Mouse (Mus musculus) heart, embryonic 15.5 days (tissue): ENCODE measurements around the gene Gm5615. TPM values are rescaled to one million over a fixed set of nuclear protein-coding genes. Genes with fewer than 3 reads are reported as not detected.

Experiments used
- ATAC-seq: fragments of 200-750 bp; cut with Nextera tagmentation; replicated peaks from 2 replicates; pipeline ENCODE4 v1.8.0; 2017; ENCODE audit warnings: low read depth, moderate TSS enrichment; ENCODE audit not compliant: insufficient number of reproducible peaks, insufficient read depth, low FRiP score
- H3K27ac ChIP-seq: fragments of 300-500 bp; sonication (generic); 2 replicates; pipeline ENCODE4 v1.5.1; 2015; ENCODE audit warnings: mild to moderate bottlenecking, inconsistent platforms
- H3K27me3 ChIP-seq: fragments of 300-500 bp; sonication (generic); 2 replicates; pipeline ENCODE4 v1.6.1; 2015; ENCODE audit warnings: inconsistent platforms
- H3K36me3 ChIP-seq: fragments of 300-500 bp; sonication (generic); 2 replicates; pipeline ENCODE4 v1.6.1; 2015; ENCODE audit warnings: mild to moderate bottlenecking, inconsistent platforms
- H3K4me1 ChIP-seq: fragments of 300-500 bp; sonication (generic); replicated peaks from 2 replicates; pipeline ENCODE4 v1.6.1; 2015; ENCODE audit warnings: inconsistent platforms
- H3K4me2 ChIP-seq: fragments of 300-500 bp; sonication (generic); 2 replicates; pipeline ENCODE4 v1.6.1; 2015; ENCODE audit warnings: inconsistent platforms, mild to moderate bottlenecking, moderate library complexity
- H3K4me3 ChIP-seq: fragments of 300-500 bp; sonication (generic); 2 replicates; pipeline ENCODE4 v1.5.1; 2015; ENCODE audit warnings: mild to moderate bottlenecking, inconsistent platforms
- H3K9ac ChIP-seq: fragments of 300-500 bp; sonication (generic); 2 replicates; pipeline ENCODE4 v1.6.1; 2015; ENCODE audit warnings: mild to moderate bottlenecking, inconsistent platforms
- H3K9me3 ChIP-seq: fragments of 300-500 bp; sonication (generic); replicated peaks from 2 replicates; pipeline ENCODE4 v1.6.1; 2016; ENCODE audit warnings: inconsistent platforms
- WGBS: fragments of 180-500 bp; shearing (Covaris S2); methylation state at CpG from one replicate; pipeline ENCODE4 v1.1.7; 2015; ENCODE audit warnings: mixed read lengths; 5-methylcytosine and 5-hydroxymethylcytosine counted together
- polyA plus RNA-seq: library from polyadenylated mRNA; unstranded; fragments of >200 nt; fragmentation: Nextera tagmentation; extraction: Ambion mirVana; gene quantifications from 2 replicates; pipeline ENCODE4 v1.2.1, GENCODE M21; 2015

The Gm5615 gene
- not detected in 2 replicates for polyA plus RNA-seq

DNA sequence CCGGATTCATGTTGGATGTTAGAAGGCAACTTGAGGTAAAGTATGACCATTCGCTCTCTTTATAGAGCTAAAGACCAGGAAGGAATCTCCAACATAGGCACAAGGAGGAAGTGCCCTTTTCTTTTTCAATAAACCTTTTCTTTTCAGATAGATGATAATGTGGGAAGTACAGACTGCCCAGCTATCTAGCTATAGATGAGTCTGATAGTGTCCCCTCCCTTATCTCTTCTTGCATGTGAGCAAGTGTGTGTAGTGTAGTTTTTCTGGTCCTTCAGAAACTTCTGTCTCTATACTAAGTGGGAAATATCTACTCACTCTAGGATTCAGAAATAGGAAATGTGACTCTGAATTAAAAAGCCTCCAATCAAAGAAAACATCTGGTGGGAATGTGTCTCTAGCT is at the start of gene Gm5615:
Gene Gm5615, minus strand, starts transcription at position 101 of the 400 bp plus-strand sequence.
- WGBS, result 92% methylated on average over 2 of the region's 2 CpGs
- no peak for ATAC-seq
- no peak within 1 kb of the TSS for H3K9ac ChIP-seq
- no peak within 1 kb of the TSS for H3K4me2 ChIP-seq
- no peaks in the 10 kb centered on the region for H3K36me3 ChIP-seq
- no peaks in the 10 kb centered on the region for H3K27me3 ChIP-seq
- no peak within 1 kb of the TSS for H3K27ac ChIP-seq
- H3K4me3 ChIP-seq, result no peak within 1 kb of the TSS
- H3K9me3 ChIP-seq, result no peaks in the 10 kb centered on the region
- no peaks in the 10 kb centered on the region for H3K4me1 ChIP-seq

DNA sequence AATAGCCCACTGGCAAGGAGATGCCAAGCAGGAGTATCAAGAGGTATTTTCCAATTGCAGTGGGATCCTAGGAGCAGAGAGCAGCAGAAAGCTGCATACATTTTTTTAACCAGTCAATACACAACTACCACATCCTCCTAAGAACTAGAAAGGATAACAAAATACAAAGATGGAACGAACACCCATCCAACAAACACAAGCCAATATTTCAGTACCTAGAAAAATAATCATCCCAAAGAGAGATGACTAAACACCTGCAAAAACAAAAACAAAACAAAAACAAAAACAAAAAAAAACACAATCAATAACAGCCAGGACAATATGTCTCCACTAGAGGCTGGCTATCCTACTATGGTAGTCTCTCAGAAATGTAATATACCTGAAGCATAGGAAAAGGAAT is 40.8 kb upstream of the Gm5615 start, which contains the start of gene Gm17689:
Gene Gm17689, minus strand, starts transcription at position 101 of the 400 bp plus-strand sequence.
- H3K4me3 ChIP-seq, result no peak within 1 kb of the TSS
- H3K27ac ChIP-seq, result no peak within 1 kb of the TSS
- H3K4me2 ChIP-seq, result no peak within 1 kb of the TSS
- no peak within 1 kb of the TSS for H3K9ac ChIP-seq
- no peaks in the 10 kb centered on the region for H3K9me3 ChIP-seq
- H3K36me3 ChIP-seq, result no peaks in the 10 kb centered on the region
- H3K4me1 ChIP-seq, result no peaks in the 10 kb centered on the region
- WGBS, result 60% methylated on average over 1 of the region's 1 CpGs
- no peaks in the 10 kb centered on the region for H3K27me3 ChIP-seq
- no peak for ATAC-seq

DNA sequence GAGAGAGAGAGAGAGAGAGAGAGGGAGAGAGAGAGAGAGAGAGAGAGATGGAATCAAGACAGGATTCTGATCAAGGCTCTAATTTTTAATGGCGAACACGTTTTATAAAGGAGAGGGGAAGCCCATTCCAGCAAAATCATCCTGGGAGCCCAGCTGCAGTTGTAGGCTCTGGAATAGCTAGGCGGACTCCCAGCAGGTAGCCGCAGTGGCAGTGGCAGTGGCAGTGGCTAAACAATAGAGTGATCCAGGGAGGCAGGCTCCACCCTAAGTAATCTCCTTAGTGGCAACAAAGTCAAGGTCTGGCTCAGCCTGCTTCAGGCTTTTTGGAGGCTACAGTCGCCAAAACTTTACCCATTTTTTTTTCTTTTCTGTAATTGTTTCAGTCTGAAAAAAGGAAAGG is 37.6 kb downstream of the Gm5615 start:
- no peaks in the 10 kb centered on the region for H3K4me1 ChIP-seq
- H3K9me3 ChIP-seq, result peaks cover 9% of the 10 kb centered on the region; the same call in 1 of the 2 replicates
- H3K4me3 ChIP-seq, result no peak overlapping the region
- H3K27ac ChIP-seq, result no peak overlapping the region
- no peak overlapping the region for H3K4me2 ChIP-seq
- H3K36me3 ChIP-seq, result no peaks in the 10 kb centered on the region
- no peaks in the 10 kb centered on the region for H3K27me3 ChIP-seq
- no peak overlapping the region for H3K9ac ChIP-seq
- ATAC-seq, result no peak
- WGBS, result 71% methylated on average over 5 of the region's 5 CpGs

DNA sequence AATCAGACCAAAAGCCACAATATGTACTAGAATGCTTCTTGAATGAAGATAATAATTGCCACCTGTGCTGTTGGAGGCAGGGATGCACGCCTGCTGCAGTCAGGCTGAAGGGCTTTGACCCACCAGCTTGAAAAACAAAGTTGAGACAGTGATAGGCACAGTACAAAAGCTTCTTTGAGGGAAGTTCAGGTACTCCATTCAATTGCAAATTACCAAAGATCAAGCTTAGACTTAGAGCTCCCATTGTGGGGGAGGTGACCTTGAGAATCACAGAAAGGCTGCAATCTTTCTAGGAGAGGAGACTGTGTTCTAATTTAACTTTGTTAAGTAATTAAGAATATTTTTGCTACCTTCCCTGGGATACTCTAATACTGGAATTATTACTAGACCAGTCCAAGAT is 45.9 kb downstream of the Gm5615 start:
- Histone ChIP-seq H3K9me3 (no peaks in the 10 kb centered on the region), H3K4me2 (no peak overlapping the region), H3K27ac (no peak overlapping the region), H3K9ac (no peak overlapping the region), H3K36me3 (no peaks in the 10 kb centered on the region), H3K4me1 (no peaks in the 10 kb centered on the region), H3K27me3 (no peaks in the 10 kb centered on the region), H3K4me3 (no peak overlapping the region)
- 53% methylated on average over 1 of the region's 1 CpGs for WGBS
- ATAC-seq, result no peak

DNA sequence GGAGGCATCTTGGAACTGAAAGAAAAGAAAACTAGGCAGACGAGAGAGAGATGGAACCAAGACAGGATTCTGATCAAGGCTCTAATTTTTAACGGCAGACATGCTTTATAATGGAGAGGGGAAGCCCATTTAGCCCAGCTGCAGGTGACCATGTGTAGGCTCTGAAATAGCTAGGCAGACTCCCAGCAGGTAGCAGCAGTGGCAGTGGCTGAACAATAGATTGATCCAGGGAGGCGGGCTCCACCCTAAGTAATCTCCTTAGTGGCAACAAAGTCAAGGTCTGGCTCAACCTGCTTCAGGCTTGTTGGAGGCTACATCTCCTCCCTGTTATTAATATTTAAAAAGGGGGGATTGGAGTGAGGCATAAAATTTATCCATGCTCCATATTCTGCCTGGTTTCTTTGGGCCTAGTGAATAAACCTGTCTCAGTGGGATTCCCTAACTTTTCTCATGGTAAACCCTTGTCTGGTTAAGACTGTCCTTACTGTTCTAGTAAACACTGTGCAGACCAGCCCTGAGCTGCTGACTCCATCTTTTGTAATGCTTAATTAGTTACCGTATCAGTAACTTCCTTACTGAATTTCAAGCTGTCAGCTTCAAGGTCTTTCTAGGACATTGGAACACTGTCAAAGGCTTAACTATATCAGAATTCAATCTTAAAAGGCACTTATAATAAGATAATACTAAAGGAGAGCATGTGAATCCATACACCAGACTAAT is 47.1 kb downstream of the Gm5615 start:
- H3K9me3 ChIP-seq, result no peaks in the 10 kb centered on the region
- H3K27me3 ChIP-seq, result no peaks in the 10 kb centered on the region
- ATAC-seq, result no peak
- H3K9ac ChIP-seq, result no peak overlapping the region
- H3K27ac ChIP-seq, result no peak overlapping the region
- no peaks in the 10 kb centered on the region for H3K36me3 ChIP-seq
- H3K4me2 ChIP-seq, result no peak overlapping the region
- WGBS, result 78% methylated on average over 4 of the region's 4 CpGs
- H3K4me3 ChIP-seq, result no peak overlapping the region
- no peaks in the 10 kb centered on the region for H3K4me1 ChIP-seq

Other genes starting within 250 kb of the Gm5615 start
- gene Gm7257, start 110.1 kb downstream of the Gm5615 start, polyA plus RNA-seq, result not detected in 2 replicates
- not detected in 2 replicates for gene Gm9513, start 66.3 kb downstream of the Gm5615 start, polyA plus RNA-seq
- not detected in 2 replicates for gene Gm17689, start 40.7 kb upstream of the Gm5615 start, polyA plus RNA-seq
- not detected in 2 replicates for gene A630095E13Rik, start 101.4 kb upstream of the Gm5615 start, polyA plus RNA-seq
- not detected in 2 replicates for gene Acrv1, start 151.3 kb upstream of the Gm5615 start, polyA plus RNA-seq
- gene Chek1, start 185.1 kb upstream of the Gm5615 start, polyA plus RNA-seq, result 18.3 and 19.9 TPM in 2 replicates
- 129 and 142 TPM in 2 replicates for gene Stt3a, start 225.7 kb upstream of the Gm5615 start, polyA plus RNA-seq